ENCODE assay signal across 17 mouse cellular contexts in the genomic region with DNA sequence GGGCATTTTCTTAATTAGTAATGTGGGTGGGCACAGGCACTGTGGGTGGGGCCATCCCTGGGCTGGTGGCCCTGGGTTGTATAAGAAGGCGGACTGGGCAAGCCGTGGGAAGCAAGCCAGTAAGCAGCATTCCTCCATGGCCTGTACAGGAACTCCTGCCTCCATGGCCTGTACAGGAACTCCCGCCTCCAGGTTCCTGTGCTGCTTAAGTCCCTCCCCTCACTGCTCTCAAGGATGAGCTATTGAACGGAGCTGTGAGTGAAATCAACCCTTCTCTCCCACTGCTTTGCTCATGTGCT. TPM values are rescaled to one million over a fixed set of nuclear protein-coding genes. Genes with fewer than 3 reads are reported as not detected.
DNase-seq lines count a peak whose midpoint lies in the region; ATAC-seq lines count a peak whose summit lies in the region.
"Had no signal": no experiment of that assay in that cellular context is flagged by ENCODE, and none has a peak within 500 bp of the region (broad histone marks: within the 10 kb centered on the region; RNA-seq: fewer than 3 reads in every experiment).

No protein-coding gene starts in this region.

- no peak overlapping the region for H3K4me2 ChIP-seq in heart, embryonic 15.5 days
- H3K4me2 ChIP-seq in lung, embryonic 15.5 days, result no peak overlapping the region
- no peak overlapping the region for H3K4me2 ChIP-seq in hindbrain, embryonic 16.5 days (ENCODE audit: low read length)
- H3K4me2 ChIP-seq in stomach, embryonic 14.5 days (replicated peaks; ENCODE audit: low read depth, low read length), result no peak overlapping the region
- H3K4me2 ChIP-seq: heart, embryonic 13.5 days had no signal

- 61% methylated on average over 4 of the region's 4 CpGs for WGBS in heart, embryonic 15.5 days
- WGBS in lung, embryonic 15.5 days, result 57% methylated on average over 4 of the region's 4 CpGs
- 78% methylated on average over 4 of the region's 4 CpGs for WGBS in hindbrain, embryonic 16.5 days
- WGBS in stomach, embryonic 14.5 days, result 68% methylated on average over 4 of the region's 4 CpGs

- H3K27ac ChIP-seq in heart, embryonic 15.5 days, result no peak overlapping the region
- no peak overlapping the region for H3K27ac ChIP-seq in lung, embryonic 15.5 days
- no peak overlapping the region for H3K27ac ChIP-seq in hindbrain, embryonic 16.5 days (ENCODE audit: low read depth, low read length)
- H3K27ac ChIP-seq in stomach, embryonic 14.5 days (ENCODE audit: low read length), result no peak overlapping the region
- H3K27ac ChIP-seq: heart, embryonic 13.5 days had no signal

- no peaks in the 10 kb centered on the region for H3K4me1 ChIP-seq in heart, embryonic 15.5 days (replicated peaks)
- H3K4me1 ChIP-seq in lung, embryonic 15.5 days, result no peaks in the 10 kb centered on the region
- H3K4me1 ChIP-seq in hindbrain, embryonic 16.5 days (ENCODE audit: control insufficient read depth, insufficient read depth, low read depth, low read length), result peaks cover 4% of the 10 kb centered on the region; the same call in 1 of the 2 replicates
- H3K4me1 ChIP-seq in stomach, embryonic 14.5 days (ENCODE audit: control insufficient read depth, insufficient read depth, low read length), result no peaks in the 10 kb centered on the region
- H3K4me1 ChIP-seq: heart, embryonic 13.5 days had no signal

- H3K36me3 ChIP-seq in heart, embryonic 15.5 days, result no peaks in the 10 kb centered on the region
- H3K36me3 ChIP-seq in lung, embryonic 15.5 days, result no peaks in the 10 kb centered on the region
- H3K36me3 ChIP-seq in hindbrain, embryonic 16.5 days (ENCODE audit: control insufficient read depth, insufficient read depth, low read length), result no peaks in the 10 kb centered on the region
- H3K36me3 ChIP-seq in stomach, embryonic 14.5 days (ENCODE audit: control insufficient read depth, insufficient read depth, low read length), result no peaks in the 10 kb centered on the region
- H3K36me3 ChIP-seq: heart, embryonic 13.5 days had no signal

- H3K9me3 ChIP-seq in heart, embryonic 15.5 days (replicated peaks), result no peaks in the 10 kb centered on the region
- no peaks in the 10 kb centered on the region for H3K9me3 ChIP-seq in lung, embryonic 15.5 days
- no peaks in the 10 kb centered on the region for H3K9me3 ChIP-seq in hindbrain, embryonic 16.5 days (ENCODE audit: control insufficient read depth, low read length)
- no peaks in the 10 kb centered on the region for H3K9me3 ChIP-seq in stomach, embryonic 14.5 days (ENCODE audit: control insufficient read depth, low read depth, low read length)
- H3K9me3 ChIP-seq: heart, embryonic 13.5 days had no signal

- no peaks in the 10 kb centered on the region for H3K27me3 ChIP-seq in heart, embryonic 15.5 days
- no peaks in the 10 kb centered on the region for H3K27me3 ChIP-seq in lung, embryonic 15.5 days
- no peaks in the 10 kb centered on the region for H3K27me3 ChIP-seq in hindbrain, embryonic 16.5 days (replicated peaks; ENCODE audit: control insufficient read depth, insufficient read depth, low read length)
- H3K27me3 ChIP-seq in stomach, embryonic 14.5 days (ENCODE audit: control insufficient read depth, insufficient read depth, low read length), result no peaks in the 10 kb centered on the region

- DNase-seq in heart, postnatal 4 days, result no peak
- no peak for DNase-seq in lung, postnatal 10 days
- no peak for DNase-seq in right cerebral cortex, adult 2 months (ENCODE audit: low spot score in 2 of 2)
- DNase-seq in layer of hippocampus, postnatal 36 days, result no peak
- DNase-seq: adrenal gland, postnatal 10 days; gastrocnemius, postnatal 25 days; kidney, adult 2 months; spleen, adult 18-20 months; thymus, adult 18-20 months had no signal

- H3K9ac ChIP-seq in heart, embryonic 15.5 days, result no peak overlapping the region
- no peak overlapping the region for H3K9ac ChIP-seq in lung, embryonic 15.5 days
- H3K9ac ChIP-seq in hindbrain, embryonic 16.5 days (ENCODE audit: low read depth, low read length), result no peak overlapping the region
- H3K9ac ChIP-seq in stomach, embryonic 14.5 days (replicated peaks; ENCODE audit: low read depth, low read length), result no peak overlapping the region
- H3K9ac ChIP-seq: heart, embryonic 13.5 days had no signal

- ATAC-seq in heart, embryonic 15.5 days (replicated peaks; ENCODE audit: insufficient number of reproducible peaks, insufficient read depth, low FRiP score, low read depth), result peak; percentile 35; the same call in 1 of the 2 replicates
- peak; percentile 31; the same call in 1 of the 2 replicates for ATAC-seq in lung, embryonic 15.5 days (ENCODE audit: borderline replicate concordance, extremely low read depth, low FRiP score, low TSS enrichment)
- peak; percentile 64 for ATAC-seq in hindbrain, embryonic 16.5 days
- peak; percentile 33; the same call in 1 of the 2 replicates for ATAC-seq in stomach, embryonic 14.5 days (ENCODE audit: insufficient number of reproducible peaks, insufficient read depth, low FRiP score, low read depth)
- ATAC-seq: lung, postnatal 0 days had no signal

- H3K4me3 ChIP-seq in heart, embryonic 15.5 days, result no peak overlapping the region
- H3K4me3 ChIP-seq in lung, embryonic 15.5 days, result no peak overlapping the region
- H3K4me3 ChIP-seq in hindbrain, embryonic 16.5 days (ENCODE audit: low read length), result no peak overlapping the region
- no peak overlapping the region for H3K4me3 ChIP-seq in stomach, embryonic 14.5 days (ENCODE audit: low read depth, low read length)
- H3K4me3 ChIP-seq: heart, embryonic 13.5 days had no signal

RNA-seq across cellular contexts. Expression of a gene that starts 17.7 kb away (rescaled TPM):
- not detected in 2 replicates for polyA plus RNA-seq in heart, embryonic 15.5 days (2015; fragmentation: Nextera tagmentation; extraction: Ambion mirVana)
- total RNA-seq in heart, postnatal 4 days (2021), result not detected
- not detected in 2 replicates for polyA plus RNA-seq in lung, embryonic 15.5 days (2015; fragmentation: Nextera tagmentation; extraction: Ambion mirVana)
- polyA plus RNA-seq in hindbrain, embryonic 16.5 days (2015; fragmentation: Nextera tagmentation; extraction: Ambion mirVana), result not detected in 2 replicates
- 0.20 TPM in 1 of 2 replicates, not detected in the other for polyA plus RNA-seq in stomach, embryonic 14.5 days (2014; fragmentation: Nextera tagmentation; extraction: Ambion mirVana)
- not detected for total RNA-seq in layer of hippocampus, postnatal 36 days (2021)
- total RNA-seq: adrenal gland, postnatal 10 days; common myeloid progenitor, adult 5-6 weeks; gastrocnemius, postnatal 25 days had no signal
- polyA plus RNA-seq: heart, embryonic 13.5 days; kidney, adult 2 months; limb, embryonic 14.5 days; lung, postnatal 0 days had no signal

RNA-seq across cellular contexts. Expression of a gene that starts 24.3 kb away (rescaled TPM):
- 1.2 and 1.9 TPM in 2 replicates for polyA plus RNA-seq in heart, embryonic 15.5 days (2015; fragmentation: Nextera tagmentation; extraction: Ambion mirVana)
- 10 to 100 TPM; 18.2 to 20.5 TPM for total RNA-seq in heart, postnatal 4 days (2021)
- 2.0 and 2.6 TPM in 2 replicates for polyA plus RNA-seq in lung, embryonic 15.5 days (2015; fragmentation: Nextera tagmentation; extraction: Ambion mirVana)
- polyA plus RNA-seq in hindbrain, embryonic 16.5 days (2015; fragmentation: Nextera tagmentation; extraction: Ambion mirVana), result 0.40 and 0.61 TPM in 2 replicates
- 6.0 and 7.8 TPM in 2 replicates for polyA plus RNA-seq in stomach, embryonic 14.5 days (2014; fragmentation: Nextera tagmentation; extraction: Ambion mirVana)
- 10 to 100 TPM; 38.2 to 38.7 TPM for total RNA-seq in layer of hippocampus, postnatal 36 days (2021)
